Mouse (Mus musculus): ENCODE measurements at regions not wholly inside any gene's neighbourhood (a gene's known extent, or its start where the extent isn't known, plus 50 kb on each side); places are given as distances from the start of the nearest gene placed in this dataset.
A peak's percentile ranks its signal among the peaks of the same experiment; 100 is the strongest.

GRCm38 (mm10) chr13:90584766-90585165 lies 320.4 kb downstream of the Atp6ap1l start:
- DNase-seq (ENCODE audit: low spot score), result no peak

DNA sequence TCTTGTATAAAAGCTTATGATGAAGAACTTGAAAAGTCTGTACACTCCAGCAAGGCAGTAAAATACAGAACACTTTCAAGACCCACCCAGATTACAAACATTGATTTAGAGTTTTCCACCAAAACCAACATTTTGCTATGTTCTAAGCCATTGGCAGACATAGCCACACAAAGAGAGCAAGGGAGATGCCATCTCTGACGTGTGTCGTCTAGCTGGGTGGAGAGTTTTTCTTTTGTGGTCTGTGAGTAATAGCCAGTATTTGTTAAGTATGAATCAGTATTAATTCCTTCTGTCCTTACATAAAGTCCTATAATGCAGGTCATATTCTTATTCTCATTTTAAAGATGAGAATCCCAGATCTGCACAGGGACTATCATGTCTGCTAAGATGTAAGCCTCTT lies 329.8 kb downstream of the Atp6ap1l start:
- no peak for DNase-seq (ENCODE audit: low spot score)
- intact Hi-C loops (cut with DNase I), result no loop called here

More at GRCm38 (mm10) chr13:90584766-90585165, 320.4 kb downstream of the Atp6ap1l start:
- intact Hi-C loops (cut with DNase I), result no loop called here

DNA sequence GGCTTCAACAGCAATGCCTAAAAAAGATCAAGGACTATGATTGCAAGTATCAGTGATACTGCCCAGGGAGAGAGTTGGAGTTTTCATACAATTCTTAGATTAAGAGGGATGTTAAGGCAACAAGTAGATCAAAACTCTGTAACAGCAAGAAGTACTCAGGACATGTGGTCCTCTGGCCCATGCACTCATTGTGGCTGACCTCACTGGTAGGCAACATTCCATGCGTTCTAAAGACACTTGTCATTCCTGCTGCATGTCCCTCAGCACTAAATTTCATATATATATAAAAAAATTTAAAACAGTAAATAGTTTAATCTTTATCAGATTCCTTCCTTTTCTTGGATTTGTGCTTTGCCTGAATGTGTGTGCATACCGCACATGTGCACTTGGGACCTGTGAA lies 332.6 kb downstream of the Atp6ap1l start:
- no peak for DNase-seq (ENCODE audit: low spot score)
- intact Hi-C loops (cut with DNase I), result no loop called here

DNA sequence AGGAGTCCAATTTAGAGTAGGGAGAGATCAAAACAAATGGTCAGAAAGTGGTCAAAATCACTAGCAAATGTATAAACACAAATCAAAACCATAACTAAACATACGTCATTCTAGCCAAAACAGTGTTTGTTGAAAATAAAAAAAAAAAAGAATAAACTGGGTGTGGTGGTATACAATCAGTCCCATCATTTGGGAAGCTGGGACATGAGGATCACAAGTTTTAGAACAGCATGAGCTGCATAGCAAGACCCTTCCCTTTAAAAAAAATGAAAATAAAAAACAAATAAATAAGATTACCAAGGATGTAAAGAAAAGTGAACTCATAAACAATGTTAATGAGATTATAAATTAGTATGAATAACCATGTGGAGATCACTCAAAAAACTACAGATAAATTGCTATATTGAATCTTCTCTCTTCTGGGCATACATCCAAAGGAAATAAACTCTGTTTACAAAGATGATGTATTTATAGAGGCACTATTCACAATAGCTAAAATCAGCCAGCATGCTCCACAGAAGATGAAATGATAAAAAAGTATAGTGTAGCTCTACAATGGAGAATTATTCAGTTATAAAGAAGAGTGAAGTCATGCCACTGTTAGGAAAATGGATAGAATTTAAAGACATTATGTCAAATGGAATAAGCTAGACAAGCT lies 341.8 kb downstream of the Atp6ap1l start:
- intact Hi-C loops (cut with DNase I), result no loop called here

DNA sequence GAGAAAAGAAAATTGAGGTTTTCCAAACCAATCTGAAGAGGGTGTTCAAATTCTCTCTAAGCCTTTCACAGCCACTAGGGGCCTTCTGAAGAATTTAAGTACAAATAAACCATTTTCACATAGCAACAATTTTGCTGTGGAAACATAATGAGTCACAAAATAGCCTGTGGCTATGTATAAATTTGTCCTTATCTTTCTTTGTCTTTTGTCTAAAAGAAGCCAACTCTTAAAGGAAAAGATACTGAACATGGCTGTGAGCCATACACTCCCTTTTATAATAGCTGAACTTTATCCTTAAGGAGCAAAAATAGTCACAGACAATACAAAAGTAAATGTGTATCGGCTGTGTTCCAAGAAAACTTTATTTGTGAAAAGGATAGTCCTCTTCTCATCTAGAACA lies 345.1 kb downstream of the Atp6ap1l start:
- no peak for DNase-seq (ENCODE audit: low spot score)
- intact Hi-C loops (cut with DNase I), result no loop called here

More for the DNA sequence above, 341.8 kb downstream of the Atp6ap1l start:
- no peak for DNase-seq (ENCODE audit: low spot score)

DNA sequence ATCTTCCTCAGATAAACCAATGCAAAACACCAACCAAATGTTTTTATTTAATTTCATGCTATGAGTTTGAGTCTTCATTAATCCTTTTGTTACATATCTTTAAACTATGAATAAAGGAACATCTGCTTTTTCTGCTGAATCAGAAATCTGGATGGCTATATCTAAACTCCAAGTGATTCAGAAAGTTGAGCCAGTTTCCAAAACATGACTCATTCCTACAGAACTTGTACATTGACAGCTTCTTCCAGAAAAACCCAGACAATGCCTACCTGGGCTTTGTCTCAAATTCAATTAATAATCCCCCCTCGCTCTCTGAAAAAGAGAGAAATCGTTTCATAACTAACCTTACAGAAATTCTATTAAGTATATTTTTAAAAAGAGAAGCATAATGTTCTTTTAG lies 345.7 kb downstream of the Atp6ap1l start:
- DNase-seq (ENCODE audit: low spot score), result no peak
- intact Hi-C loops (cut with DNase I), result no loop called here

- intact Hi-C loops (cut with DNase I), result no loop called here
- no peak for DNase-seq (ENCODE audit: low spot score)
Measured at GRCm38 (mm10) chr13:90551166-90551565, 354.0 kb downstream of the Atp6ap1l start.

DNA sequence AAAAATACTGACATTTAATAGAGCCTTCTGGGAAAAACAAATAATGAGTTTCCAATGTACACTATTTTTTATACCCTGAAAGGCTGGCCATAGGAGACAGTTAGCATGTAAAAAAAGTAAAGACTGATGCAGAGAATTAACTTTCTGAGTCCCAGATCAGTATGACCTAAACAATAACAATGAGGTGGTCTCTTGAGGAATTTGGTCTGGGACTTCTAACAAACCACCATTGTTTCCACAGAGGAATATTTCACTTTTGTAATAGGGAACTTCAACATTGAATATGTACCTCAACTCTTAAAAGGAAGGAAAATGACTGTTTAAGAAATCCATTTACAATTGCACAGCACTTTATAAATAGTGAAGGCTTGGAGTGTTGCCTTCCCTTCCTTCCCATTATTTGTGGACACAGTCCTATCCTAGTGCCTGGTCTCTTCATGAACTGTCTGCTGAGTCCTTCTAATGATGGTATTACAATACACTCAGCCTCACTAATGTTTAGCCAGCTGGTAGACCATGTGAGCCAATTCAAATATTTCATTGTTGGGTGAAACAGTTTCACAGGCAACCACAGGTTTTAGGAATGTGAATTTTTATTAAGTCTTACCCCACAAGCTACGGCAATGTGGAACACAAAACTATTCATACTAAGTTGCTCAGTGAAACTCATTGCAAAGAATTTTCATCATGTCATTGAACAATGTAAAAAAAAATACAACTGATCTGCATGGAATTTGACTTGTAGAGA lies 358.7 kb downstream of the Atp6ap1l start:
- DNase-seq (ENCODE audit: low spot score), result no peak
- intact Hi-C loops (cut with DNase I), result no loop called here

DNA sequence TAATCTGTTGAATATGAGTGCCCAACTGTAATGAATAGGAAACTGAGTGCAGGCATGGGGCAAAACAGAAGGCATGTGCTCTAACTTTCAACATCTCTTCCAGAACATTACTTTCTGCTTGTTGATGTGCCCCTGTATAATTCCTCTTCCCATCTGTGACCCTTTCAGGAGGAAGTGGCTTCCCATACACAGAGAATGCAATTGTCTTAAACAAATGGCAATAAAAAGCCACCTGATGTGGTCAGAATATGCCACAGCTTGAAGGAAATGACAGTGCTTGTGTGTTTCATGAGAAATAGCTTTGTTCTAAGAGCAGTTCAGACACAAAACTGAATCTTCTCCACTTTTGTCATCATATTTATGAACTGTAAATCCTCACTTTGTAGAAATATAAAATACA lies 359.3 kb downstream of the Atp6ap1l start:
- intact Hi-C loops (cut with DNase I), result no loop called here
- DNase-seq (ENCODE audit: low spot score), result no peak

DNA sequence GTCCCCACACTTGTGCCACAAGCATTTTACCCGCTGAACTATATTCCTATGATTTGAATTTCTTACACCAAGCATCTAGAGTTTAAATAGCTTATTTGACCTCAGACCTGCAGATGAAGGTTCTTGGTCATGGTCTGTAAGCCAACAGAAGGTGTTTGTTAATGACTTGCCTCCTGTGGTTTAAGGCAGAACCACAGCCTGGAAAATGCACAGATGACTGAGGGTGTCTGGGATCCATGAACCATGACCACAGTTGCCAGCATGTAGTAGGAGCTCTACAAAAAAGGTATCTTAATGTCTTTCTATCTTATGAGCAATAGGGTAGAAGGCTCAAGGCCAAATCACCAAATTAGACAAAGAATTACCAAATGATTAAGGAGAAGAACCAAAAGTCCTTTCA lies 367.6 kb downstream of the Atp6ap1l start:
- intact Hi-C loops (cut with DNase I), result no loop called here
- DNase-seq (ENCODE audit: low spot score), result no peak

- DNase-seq (ENCODE audit: low spot score), result no peak
- intact Hi-C loops (cut with DNase I), result no loop called here
Measured at GRCm38 (mm10) chr13:90526998-90527397, 378.2 kb downstream of the Atp6ap1l start.

DNA sequence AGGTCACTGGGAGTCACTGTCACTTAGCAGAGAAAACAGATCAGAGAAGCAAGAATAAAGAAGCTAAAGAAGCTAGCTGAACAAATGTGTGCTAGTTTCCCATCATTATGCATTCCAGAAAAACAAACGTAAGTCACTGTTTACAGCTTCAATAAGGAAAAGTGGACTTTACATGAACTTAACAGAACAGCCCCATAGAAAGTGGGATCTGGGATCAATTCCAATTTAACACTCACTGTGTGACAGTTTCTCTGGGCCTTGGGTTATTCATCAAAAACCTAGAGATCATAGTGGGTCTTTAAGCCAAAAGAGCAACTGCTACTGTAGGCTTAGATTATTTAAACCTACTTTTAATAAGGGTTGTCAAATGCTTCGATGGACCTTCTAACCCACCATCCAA lies 379.4 kb downstream of the Atp6ap1l start:
- no peak for DNase-seq (ENCODE audit: low spot score)
- intact Hi-C loops (cut with DNase I), result no loop called here

- intact Hi-C loops (cut with DNase I), result no loop called here
- no peak for DNase-seq (ENCODE audit: low spot score)
Measured at GRCm38 (mm10) chr13:90521758-90522245, 383.4 kb downstream of the Atp6ap1l start.

GRCm38 (mm10) chr13:90520992-90521757 lies 384.0 kb downstream of the Atp6ap1l start:
- no peak for DNase-seq (ENCODE audit: low spot score)
- intact Hi-C loops (cut with DNase I), result no loop called here

DNA sequence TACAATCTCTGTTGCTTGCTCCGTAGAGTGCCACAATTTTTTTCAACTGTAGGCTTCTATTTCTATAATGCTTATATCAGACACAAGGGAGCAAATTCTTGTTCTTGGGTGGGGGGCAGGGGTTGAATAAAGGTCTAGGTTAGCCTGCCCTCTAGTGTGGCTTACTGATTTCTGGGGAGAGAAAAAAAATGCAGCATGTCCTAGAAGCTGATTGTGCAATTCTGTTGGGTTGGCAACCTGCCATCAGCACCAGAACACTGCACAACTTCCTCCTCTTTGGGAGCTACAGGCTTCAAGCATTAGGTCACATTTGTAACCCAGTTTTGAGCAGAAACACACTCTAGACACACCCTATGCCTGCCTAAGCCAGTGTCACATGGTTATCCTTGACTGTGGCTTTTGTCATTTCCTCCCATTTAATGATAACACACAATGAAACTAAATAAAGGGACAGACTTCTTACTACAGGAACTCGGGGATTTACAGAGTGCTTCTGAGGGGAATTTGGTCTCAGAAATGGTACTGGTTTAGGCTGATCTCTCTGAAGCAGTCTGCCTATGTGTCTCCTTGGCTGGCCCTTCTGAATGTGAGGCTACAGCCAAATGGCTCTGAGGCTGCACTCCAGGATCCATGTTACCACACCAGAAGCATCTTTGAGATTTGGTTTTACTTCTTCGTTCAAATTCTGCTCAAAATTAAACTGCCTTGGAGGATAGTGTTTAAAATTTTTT lies 389.2 kb downstream of the Atp6ap1l start:
- intact Hi-C loops (cut with DNase I), result loop anchor here (10.0 kb wide), 1 partner anchor 421 kb away; no protein-coding TSS in a partner anchor
- DNase-seq (ENCODE audit: low spot score), result peak; percentile 81

GRCm38 (mm10) chr13:90513867-90514266 lies 391.3 kb downstream of the Atp6ap1l start:
- intact Hi-C loops (cut with DNase I), result loop anchor here (10.0 kb wide), 1 partner anchor 419 kb away; no protein-coding TSS in a partner anchor
- no peak for DNase-seq (ENCODE audit: low spot score)

- no peak for DNase-seq (ENCODE audit: low spot score)
- intact Hi-C loops (cut with DNase I), result loop anchor here (10.0 kb wide), 1 partner anchor 418 kb away; no protein-coding TSS in a partner anchor
Measured at GRCm38 (mm10) chr13:90512786-90513401, 392.3 kb downstream of the Atp6ap1l start.

- no peak for DNase-seq (ENCODE audit: low spot score)
- intact Hi-C loops (cut with DNase I), result loop anchor here (10.0 kb wide), 1 partner anchor 416 kb away; no protein-coding TSS in a partner anchor
Measured at GRCm38 (mm10) chr13:90510479-90510878, 394.7 kb downstream of the Atp6ap1l start.

GRCm38 (mm10) chr13:90503188-90503587 lies 402.0 kb downstream of the Atp6ap1l start:
- intact Hi-C loops (cut with DNase I), result no loop called here

More at GRCm38 (mm10) chr13:90503188-90503587, 402.0 kb downstream of the Atp6ap1l start:
- no peak for DNase-seq (ENCODE audit: low spot score)

All from heart, postnatal 25 days (tissue).